Mouse (Mus musculus): ENCODE measurements at regions not wholly inside any gene's neighbourhood (a gene's known extent, or its start where the extent isn't known, plus 50 kb on each side); places are given as distances from the start of the nearest gene placed in this dataset.

DNA sequence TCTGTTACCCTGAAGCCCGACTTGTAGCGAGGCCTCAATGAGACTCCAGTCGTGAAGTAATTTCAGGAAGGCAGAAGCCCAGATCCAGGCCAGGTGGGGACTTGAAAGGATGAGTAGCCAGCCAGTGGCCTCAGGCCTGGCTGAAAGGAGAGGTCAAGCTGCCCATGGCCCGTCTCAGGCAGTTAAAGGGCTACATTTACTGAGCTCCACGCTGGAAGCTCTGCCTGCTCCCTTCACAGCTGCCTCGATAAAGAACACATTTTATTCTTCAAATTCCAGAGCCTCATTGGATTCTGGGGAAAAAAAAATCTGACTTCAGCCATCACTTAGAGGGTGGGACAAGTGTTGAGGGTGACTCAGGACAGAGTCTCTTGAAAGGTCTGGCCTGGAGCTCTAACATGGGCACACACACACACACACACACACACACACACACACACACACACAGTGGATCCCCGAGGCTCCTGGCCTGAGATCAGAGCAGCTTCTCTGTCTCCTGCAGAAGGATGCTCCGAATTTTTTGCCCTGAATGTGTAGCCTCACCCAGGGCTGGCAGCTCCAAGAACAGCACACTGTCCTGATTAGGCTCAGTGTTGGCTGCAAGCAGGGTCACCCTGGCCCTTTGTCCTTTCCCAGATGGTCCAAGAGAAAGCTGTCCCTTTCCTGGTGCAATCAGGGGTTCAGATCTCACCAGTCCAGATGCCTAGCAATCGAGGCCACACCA lies 53.0 kb downstream of the Gadd45g start:
- DNase-seq (ENCODE audit: low read depth) = no peak

DNA sequence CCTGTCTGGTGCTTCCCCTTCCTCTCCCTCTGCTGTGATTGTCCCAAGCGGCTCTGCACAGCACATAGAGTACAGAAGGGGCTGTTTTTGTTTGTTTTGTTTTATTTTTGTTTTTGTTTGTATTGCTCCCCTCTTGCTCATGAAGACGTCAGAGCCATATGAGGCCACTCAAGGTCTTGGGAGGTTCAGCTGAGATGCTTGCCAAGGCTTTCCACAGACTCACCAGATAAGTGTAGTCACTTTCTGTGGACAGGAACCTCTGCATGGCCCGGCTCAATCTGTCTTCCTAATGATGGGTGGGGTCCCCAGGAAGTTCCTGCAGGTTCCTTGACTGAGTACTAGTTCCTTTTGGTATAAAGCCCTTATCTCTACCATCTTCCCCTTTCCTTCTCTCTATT lies 53.6 kb downstream of the Gadd45g start:
- DNase-seq (ENCODE audit: low read depth) = no peak

DNA sequence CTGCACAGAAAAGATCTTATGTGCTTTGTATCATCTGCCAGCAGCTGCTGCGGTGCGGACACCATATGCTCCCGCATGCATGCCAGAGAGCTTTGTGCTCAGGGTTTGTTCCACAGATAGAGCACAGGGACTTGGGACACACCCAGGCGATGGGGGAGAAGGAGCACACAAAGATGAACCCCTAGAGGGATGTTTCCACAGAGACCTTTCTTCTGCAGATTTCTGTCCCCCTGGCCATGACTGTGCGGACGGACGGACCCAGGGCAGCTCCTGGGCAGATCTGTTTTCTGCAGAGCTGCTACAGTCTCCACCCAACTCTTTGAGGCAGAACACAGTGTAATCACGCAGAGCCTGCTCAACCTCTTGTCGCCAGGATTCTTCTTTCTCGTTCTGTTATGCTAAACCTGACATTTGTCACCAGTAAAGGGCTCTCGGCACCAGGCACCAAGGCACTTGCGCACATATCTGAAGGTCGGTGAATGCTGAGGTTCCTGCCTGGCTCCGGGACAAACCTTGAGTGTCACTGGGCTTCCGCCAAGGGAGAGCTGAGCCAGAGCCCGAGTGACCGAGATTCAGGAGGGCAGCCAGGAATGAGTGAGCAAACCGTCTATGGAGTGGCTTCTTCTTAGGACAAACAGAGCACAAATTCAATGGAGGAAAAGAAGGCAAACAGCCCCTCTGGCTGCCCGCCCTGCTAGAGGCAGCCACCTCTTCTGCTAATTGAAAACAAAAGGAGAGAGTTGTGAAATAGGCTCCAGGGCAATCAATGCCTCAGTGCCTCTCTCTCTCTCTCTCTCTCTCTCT lies 56.2 kb downstream of the Gadd45g start:
- DNase-seq (ENCODE audit: low read depth) = no peak

GRCm38 (mm10) chr13:51903324-51903939 lies 57.0 kb downstream of the Gadd45g start:
- no peak for DNase-seq (ENCODE audit: low read depth)

- no peak for DNase-seq (ENCODE audit: low read depth)
Measured at GRCm38 (mm10) chr13:51905270-51905669, 58.8 kb downstream of the Gadd45g start.

- DNase-seq (ENCODE audit: low read depth) = no peak
Measured at GRCm38 (mm10) chr13:51906103-51906502, 59.6 kb downstream of the Gadd45g start.

- DNase-seq (ENCODE audit: low read depth) = no peak
Measured at GRCm38 (mm10) chr13:51908514-51908913, 62.0 kb downstream of the Gadd45g start.

- no peak for DNase-seq (ENCODE audit: low read depth)
Measured at GRCm38 (mm10) chr13:51911296-51911998, 65.0 kb downstream of the Gadd45g start.

GRCm38 (mm10) chr13:51912477-51912876 lies 66.0 kb downstream of the Gadd45g start:
- no peak for DNase-seq (ENCODE audit: low read depth)

GRCm38 (mm10) chr13:51912994-51913393 lies 66.5 kb downstream of the Gadd45g start:
- no peak for DNase-seq (ENCODE audit: low read depth)

DNA sequence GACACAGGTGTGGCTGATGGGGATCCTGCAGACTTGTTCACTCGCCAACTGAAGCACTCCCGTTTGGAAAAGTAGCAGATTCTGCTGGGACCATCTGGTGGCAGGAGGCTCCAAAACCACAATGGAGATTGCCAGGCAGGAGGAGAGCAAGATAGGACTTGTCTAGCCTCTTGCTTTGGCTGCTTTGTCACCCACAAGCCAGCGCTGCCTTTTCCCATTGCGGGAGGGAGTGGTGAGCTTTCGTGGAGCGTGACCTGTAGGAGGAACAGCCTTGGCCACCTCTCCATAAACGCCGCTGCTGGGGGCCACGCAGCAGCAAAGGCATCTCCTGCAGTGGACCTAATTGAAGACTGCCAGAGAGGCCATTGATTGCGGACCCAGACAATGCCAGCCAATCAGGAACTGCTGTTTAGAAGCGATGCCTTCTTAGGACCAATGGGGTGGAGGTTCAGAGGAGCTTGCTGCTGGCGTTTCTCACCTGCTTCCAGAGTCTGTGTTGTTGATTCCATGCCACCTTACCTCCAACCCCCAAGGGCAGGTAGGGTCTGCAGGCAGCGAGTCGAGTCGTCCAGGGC lies 70.3 kb downstream of the Gadd45g start:
- DNase-seq (ENCODE audit: low read depth) = no peak

- DNase-seq (ENCODE audit: low read depth) = no peak
Measured at GRCm38 (mm10) chr13:51917658-51918057, 71.2 kb downstream of the Gadd45g start.

GRCm38 (mm10) chr13:51918108-51918507 lies 71.6 kb downstream of the Gadd45g start:
- no peak for DNase-seq (ENCODE audit: low read depth)

- DNase-seq (ENCODE audit: low read depth) = no peak
Measured at GRCm38 (mm10) chr13:51918781-51919170, 72.3 kb downstream of the Gadd45g start.

DNA sequence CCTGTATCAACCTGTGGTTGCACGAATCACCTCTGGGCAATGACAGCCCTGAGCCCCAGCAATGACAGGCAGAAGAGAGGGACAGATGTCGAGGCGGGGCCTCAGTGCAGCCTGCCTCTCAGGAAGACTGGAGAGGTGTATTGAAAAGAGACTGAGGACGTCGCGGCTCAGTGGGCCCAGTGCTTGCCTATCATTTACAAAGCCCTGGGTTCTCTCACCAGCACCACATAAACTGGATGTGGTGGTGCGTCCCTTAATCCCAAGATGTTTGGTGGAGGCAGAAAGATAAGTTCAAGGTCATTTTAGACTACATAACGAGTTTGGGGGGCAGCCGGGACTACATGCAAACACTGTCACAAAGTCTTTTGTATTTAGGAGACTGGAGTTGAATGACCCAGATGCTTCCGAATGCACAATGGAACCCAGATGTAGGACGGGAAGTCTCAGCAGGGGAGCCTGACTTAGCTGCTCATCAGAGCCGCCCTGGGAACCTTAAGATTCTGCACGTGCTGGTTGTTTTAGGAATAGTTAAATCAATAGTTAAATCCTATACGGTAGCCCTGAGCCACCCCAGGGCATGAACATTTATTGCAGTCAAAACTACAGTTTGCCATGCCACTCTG lies 72.8 kb downstream of the Gadd45g start:
- no peak for DNase-seq (ENCODE audit: low read depth)

DNA sequence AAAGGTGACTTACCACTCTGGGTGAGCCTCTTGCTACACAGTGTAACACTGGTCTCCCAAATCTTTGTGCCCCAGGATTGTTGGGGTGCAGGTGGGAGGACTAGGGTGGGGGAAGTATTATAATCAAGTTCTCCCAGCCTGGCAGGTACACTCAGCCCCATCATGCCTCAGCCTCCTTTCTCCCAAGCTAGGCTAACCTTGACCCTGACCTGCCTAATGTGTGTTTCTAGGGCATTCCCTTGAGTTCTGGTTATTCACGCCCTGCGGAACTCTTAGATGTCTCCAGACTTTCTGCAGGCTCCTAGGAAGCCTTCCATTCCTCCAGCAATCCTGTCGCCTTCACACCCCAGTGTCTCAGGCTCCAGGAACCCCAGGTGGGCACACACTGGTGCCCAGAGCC lies 73.5 kb downstream of the Gadd45g start:
- no peak for DNase-seq (ENCODE audit: low read depth)

GRCm38 (mm10) chr13:51920511-51921351 lies 74.3 kb downstream of the Gadd45g start:
- DNase-seq (ENCODE audit: low read depth) = no peak

DNA sequence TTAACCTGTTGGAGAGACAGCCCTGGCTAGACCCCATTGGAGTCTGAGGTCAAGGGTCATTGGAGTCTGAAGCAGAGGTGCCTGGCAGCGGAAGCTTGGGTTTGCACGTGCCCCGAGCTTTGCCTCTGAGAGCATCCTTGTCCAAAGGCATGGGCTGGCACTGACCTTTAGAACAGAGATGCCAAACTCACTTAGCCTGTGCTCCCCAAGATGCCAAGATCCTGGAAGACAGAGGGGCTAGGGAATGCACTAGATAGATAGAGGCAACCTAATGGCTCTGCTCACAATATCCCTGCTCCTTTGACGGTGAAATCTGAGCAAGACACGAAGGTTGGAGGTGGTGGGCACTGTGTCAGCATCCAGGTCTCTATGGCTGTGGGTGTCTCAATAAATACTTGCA lies 75.1 kb downstream of the Gadd45g start:
- no peak for DNase-seq (ENCODE audit: low read depth)

- no peak for DNase-seq (ENCODE audit: low read depth)
Measured at GRCm38 (mm10) chr13:51926764-51927163, 80.3 kb downstream of the Gadd45g start.

GRCm38 (mm10) chr13:51929730-51930129 lies 83.3 kb downstream of the Gadd45g start:
- DNase-seq (ENCODE audit: low read depth) = no peak

GRCm38 (mm10) chr13:51930301-51930747 lies 83.8 kb downstream of the Gadd45g start:
- DNase-seq (ENCODE audit: low read depth) = no peak

Measured in 416B (cell line).